Mouse (Mus musculus) left cerebral cortex, postnatal 36 days (tissue): ENCODE data around the gene Gjc2. TPM values are rescaled to one million over a fixed set of nuclear protein-coding genes. Genes with fewer than 3 reads are reported as not detected.

Experiments
- DNase-seq, 2 experiments: peaks; one replicate each; pipeline ENCODE4 v3.0.0; 2021 to 2022; ENCODE audit warnings: low spot score in 2 of 2, mixed read lengths in 1 of 2
- intact Hi-C: fragments of 180-260 bp; cut with DNase I; formaldehyde crosslinking; loops from one replicate; pipeline ENCODE4 v1.15.1; 2025
- total RNA-seq, 2 experiments: library from RNA; stranded (reverse); gene quantifications; 2 replicates each; pipeline ENCODE4 v1.2.3; 2021

Gjc2 gene
- total RNA-seq, 2 experiments from 2014 or later: 10.1 to 17.5 TPM

DNA sequence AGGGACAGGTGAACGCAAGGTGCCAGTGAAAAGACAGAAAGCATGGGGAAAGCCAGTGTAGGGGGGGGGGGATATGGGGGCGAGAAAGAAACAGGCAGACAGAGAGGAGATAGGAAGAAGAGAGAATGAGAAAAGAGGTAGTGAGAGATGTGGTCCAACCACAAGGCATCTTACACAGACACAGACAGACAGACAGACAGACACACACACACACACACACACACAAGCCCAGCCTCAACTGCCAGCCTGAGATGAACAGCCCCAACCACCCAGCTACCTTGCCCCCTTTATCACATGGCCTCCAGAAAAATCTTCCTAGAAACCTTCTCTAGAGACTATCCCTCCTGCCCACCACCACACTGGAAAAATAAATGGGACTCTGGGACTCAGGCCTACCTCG is 50.9 kb downstream of the Gjc2 start:
- no peak for DNase-seq
- intact Hi-C loops: no loop called here

DNA sequence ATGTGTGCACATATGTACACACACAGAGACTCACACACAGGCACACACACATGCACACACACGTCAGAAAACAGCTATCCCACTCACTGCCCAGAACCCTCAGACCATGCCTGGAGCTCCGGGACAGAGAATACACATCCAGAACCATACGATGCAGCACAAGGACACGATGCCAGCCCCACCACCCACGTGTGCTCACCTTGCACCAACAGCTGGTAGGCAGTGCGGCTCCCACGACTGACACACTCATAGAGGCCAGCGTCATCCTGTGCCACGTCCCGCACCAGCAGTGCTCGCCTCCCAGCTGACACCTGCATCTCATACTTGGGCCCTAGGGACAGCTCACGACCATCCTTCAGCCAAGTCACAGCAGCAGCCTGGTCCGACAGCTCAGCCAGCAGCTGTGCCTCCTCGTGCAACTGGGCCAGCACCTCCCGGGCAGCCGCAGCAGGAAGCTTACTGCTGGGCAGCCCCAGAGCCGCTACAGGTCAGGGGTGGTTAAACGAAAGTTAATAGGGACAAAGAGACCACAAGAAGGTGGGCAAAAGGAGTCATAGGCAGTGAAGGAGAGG is 51.6 kb downstream of the Gjc2 start:
- no peak for DNase-seq
- intact Hi-C loops: no loop called here

DNA sequence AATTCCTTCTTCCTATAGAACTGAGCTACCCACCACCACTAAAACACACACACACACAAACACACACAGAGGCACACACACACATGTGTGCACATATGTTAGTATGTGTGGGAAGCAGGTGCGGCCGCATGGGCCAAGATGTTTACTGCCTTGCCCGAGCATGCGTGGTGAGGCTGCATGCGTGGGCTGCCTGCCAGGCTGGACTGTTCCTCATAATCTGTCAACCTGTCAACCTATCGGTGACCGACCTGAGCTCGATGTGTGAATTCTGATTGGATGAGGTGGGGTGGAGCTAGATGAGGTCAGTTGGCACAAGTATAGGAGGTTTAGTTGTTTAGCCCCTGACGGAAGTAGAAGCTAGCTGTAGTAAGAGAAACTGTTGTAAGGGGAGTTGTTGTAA is 52.2 kb downstream of the Gjc2 start:
- no peak for DNase-seq
- intact Hi-C loops: no loop called here

Other genes starting within 250 kb of the Gjc2 start
- gene Rnf187, start 244.3 kb downstream of the Gjc2 start, total RNA-seq: 100 to 1,000 TPM; 450 to 542 TPM
- 100 to 1,000 TPM; 103 to 124 TPM for gene Hist3h2ba, start 234.3 kb downstream of the Gjc2 start, total RNA-seq
- 10 to 100 TPM; 60.9 to 64.1 TPM for gene Hist3h2a, start 228.5 kb downstream of the Gjc2 start, total RNA-seq
- 1 to 10 TPM; 4.8 to 5.7 TPM for gene Trim17, start 228.5 kb downstream of the Gjc2 start, total RNA-seq
- gene Trim11, start 205.1 kb downstream of the Gjc2 start, total RNA-seq: 10 to 100 TPM; 21.0 to 24.9 TPM
- gene Obscn, start 46.8 kb downstream of the Gjc2 start, total RNA-seq: 1 to 10 TPM; 2.4 to 2.7 TPM
- gene Iba57, start 19.5 kb downstream of the Gjc2 start, total RNA-seq: 1 to 10 TPM; 6.8 to 7.8 TPM
- 100 to 1,000 TPM; 128 to 152 TPM for gene Guk1, start 9.0 kb upstream of the Gjc2 start, total RNA-seq
- gene Mrpl55, start 19.3 kb upstream of the Gjc2 start, total RNA-seq: 10 to 100 TPM; 33.5 to 39.2 TPM
- gene 2310033P09Rik, start 25.1 kb upstream of the Gjc2 start, total RNA-seq: 10 to 100 TPM; 19.2 to 20.2 TPM
- gene Arf1, start 45.1 kb upstream of the Gjc2 start, total RNA-seq: 100 to 1,000 TPM; 415 to 451 TPM
- gene Wnt3a, start 107.5 kb upstream of the Gjc2 start, total RNA-seq: not detected
- gene Wnt9a, start 123.7 kb upstream of the Gjc2 start, total RNA-seq: 10 to 100 TPM; 14.6 to 24.0 TPM
- gene Prss38, start 192.4 kb upstream of the Gjc2 start, total RNA-seq: not detected